Mouse (Mus musculus) lung, adult 2 months (tissue): ENCODE measurements around the gene Zbtb5.

Source experiments
- CTCF ChIP-seq: fragments of 200-500 bp; IDR thresholded peaks from 2 replicates; pipeline ENCODE4 v1.5.1; 2011; ENCODE audit warnings: mild to moderate bottlenecking, low read length, control low read depth; ENCODE audit not compliant: insufficient read depth
- POLR2A ChIP-seq: fragments of 200-500 bp; IDR thresholded peaks from 2 replicates; pipeline ENCODE4 v1.6.1; 2011; ENCODE audit warnings: low read depth, mild to moderate bottlenecking, control low read depth, low read length, borderline replicate concordance; ENCODE audit errors: extremely low read depth

DNA sequence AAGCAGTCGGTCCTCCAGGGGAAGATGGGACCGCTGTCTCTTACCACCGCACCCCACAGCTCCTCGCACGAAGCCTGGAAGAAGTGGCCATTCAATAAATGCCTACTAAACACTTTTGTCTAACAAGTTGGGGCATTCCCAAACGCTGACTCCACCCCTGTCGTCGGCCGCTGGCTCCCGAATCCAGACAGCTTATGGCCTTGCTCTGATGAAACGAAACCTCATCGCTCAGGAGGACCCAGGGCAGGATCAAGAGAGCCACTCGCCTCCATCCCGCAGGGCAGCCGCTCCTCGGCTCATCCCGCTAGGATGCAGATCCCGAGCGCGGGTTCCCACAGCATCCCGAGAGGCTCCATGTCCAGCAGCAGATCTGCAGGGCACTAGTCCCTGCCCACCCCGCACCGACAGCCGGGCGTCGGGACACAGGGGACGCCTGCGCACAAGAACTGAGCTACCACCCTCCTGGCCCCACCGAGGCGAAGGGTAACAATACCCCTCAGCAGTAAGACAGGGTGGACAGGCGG lies 569 bp downstream of the Zbtb5 start:
- no peak for TF ChIP-seq CTCF
- TF ChIP-seq POLR2A = no peak; the same call in 1 of the 2 replicates
